Mouse (Mus musculus): ENCODE results near the gene Pou5f2. TPM values are rescaled to one million over a fixed set of nuclear protein-coding genes. Genes with fewer than 3 reads are reported as not detected.
A peak's percentile ranks its signal among the peaks of the same experiment; 100 is the strongest.

Pou5f2 gene
- 0.88 and 0.92 TPM in 2 replicates for polyA plus RNA-seq (2014; fragmentation: Nextera tagmentation; extraction: Ambion mirVana)

DNA sequence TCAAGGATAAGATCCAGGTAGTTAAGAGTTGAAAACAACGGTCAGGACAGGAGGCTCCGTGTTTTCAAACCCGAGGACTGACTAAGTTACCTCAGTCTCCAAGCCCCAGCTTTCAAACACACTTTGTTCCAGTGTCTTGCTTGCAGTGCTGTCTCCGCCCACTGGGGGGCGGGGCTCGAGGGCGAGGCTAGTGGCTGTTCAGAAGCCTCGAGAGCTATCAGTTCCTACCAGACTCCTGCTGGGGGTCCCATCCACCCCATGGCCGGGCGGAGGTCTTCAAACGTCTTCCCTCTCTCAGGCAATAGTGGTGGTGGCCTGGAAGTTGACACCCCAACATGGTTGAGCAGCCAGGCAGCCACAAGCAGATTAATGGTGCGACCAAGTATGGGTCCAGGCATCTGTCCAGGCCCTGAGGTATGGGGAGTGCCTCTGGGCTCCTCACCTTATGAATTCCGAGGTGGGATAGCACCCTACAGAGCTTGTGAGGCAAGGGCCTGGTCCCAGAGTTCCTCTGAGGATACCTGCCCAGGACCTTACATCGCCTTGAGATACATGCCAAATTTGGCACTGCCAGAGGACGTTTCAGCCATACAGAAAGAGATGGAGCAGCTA is at the start of gene Pou5f2:
Gene Pou5f2, plus strand, starts transcription at position 220 of the 612 bp plus-strand sequence.
- no peaks in the 10 kb centered on the region for H3K4me1 ChIP-seq (ENCODE audit: control insufficient read depth, insufficient read depth, low read length)
- H3K9me3 ChIP-seq (ENCODE audit: control insufficient read depth, low read length), result no peaks in the 10 kb centered on the region
- no peak within 1 kb of the TSS for H3K27ac ChIP-seq (replicated peaks; ENCODE audit: low read depth, low read length)
- H3K4me2 ChIP-seq (ENCODE audit: low read depth, low read length), result no peak within 1 kb of the TSS
- H3K36me3 ChIP-seq (ENCODE audit: control insufficient read depth, insufficient read depth, low read length), result no peaks in the 10 kb centered on the region
- no peak within 1 kb of the TSS for H3K4me3 ChIP-seq (ENCODE audit: low read depth, low read length)
- no peak for DNase-seq (ENCODE audit: low spot score)
- no peaks in the 10 kb centered on the region for H3K27me3 ChIP-seq (replicated peaks; ENCODE audit: control insufficient read depth, insufficient read depth, low read length)
- ATAC-seq (ENCODE audit: low read depth), result no peak
- WGBS, result 74% methylated on average over 11 of the region's 15 CpGs
- no peak within 1 kb of the TSS for H3K9ac ChIP-seq (ENCODE audit: low read depth, low read length)

DNA sequence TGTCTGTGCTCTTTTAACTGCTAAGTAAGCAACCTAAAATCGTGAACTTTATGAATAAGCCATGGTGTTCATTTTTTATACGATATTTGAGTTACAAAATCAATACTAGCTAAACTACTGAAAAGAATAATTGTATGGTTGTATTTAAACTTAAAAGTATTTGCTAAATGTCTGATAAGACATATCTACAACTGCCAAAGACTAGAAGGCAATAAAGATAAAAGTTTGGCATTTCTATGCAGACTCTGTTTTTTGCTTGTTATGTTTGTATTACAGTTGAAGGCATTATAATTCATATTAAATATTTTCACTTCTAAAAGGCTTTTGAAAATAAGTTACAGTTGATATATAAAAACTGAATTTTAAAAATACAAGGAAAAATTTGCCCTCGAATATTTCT is 48.5 kb upstream of the Pou5f2 start:
- H3K4me1 ChIP-seq (ENCODE audit: control insufficient read depth, insufficient read depth, low read length), result no peaks in the 10 kb centered on the region
- DNase-seq (ENCODE audit: low spot score), result no peak
- no peaks in the 10 kb centered on the region for H3K9me3 ChIP-seq (ENCODE audit: control insufficient read depth, low read length)
- H3K4me3 ChIP-seq (ENCODE audit: low read depth, low read length), result no peak overlapping the region
- no peaks in the 10 kb centered on the region for H3K27me3 ChIP-seq (replicated peaks; ENCODE audit: control insufficient read depth, insufficient read depth, low read length)
- ATAC-seq (ENCODE audit: low read depth), result no peak
- 73% methylated on average over 3 of the region's 3 CpGs for WGBS
- no peak overlapping the region for H3K4me2 ChIP-seq (ENCODE audit: low read depth, low read length)
- H3K27ac ChIP-seq (replicated peaks; ENCODE audit: low read depth, low read length), result no peak overlapping the region
- no peaks in the 10 kb centered on the region for H3K36me3 ChIP-seq (ENCODE audit: control insufficient read depth, insufficient read depth, low read length)
- H3K9ac ChIP-seq (ENCODE audit: low read depth, low read length), result no peak overlapping the region

DNA sequence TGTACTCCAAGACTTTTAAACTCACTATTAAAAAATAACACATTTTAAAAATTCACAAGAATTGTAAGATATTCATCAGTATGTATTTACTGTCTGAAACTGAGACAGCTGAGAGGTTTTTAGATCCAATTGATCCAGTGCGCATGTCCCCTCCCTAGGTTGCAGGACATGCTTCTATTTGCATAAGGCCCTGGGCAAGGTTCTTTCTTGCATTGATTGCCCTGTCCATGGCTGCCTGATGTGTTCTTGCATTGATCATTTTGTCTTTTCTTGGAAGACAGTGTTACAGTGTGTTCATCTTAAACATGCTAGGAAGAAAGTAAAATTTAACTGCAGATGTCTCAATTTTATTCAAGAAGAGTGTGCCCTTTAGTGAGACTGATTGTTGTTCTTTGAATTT is 47.6 kb upstream of the Pou5f2 start:
- Histone ChIP-seq H3K9me3 (ENCODE audit: control insufficient read depth, low read length) (no peaks in the 10 kb centered on the region), H3K4me2 (ENCODE audit: low read depth, low read length) (no peak overlapping the region), H3K4me1 (ENCODE audit: control insufficient read depth, insufficient read depth, low read length) (no peaks in the 10 kb centered on the region), H3K27ac (replicated peaks; ENCODE audit: low read depth, low read length) (no peak overlapping the region), H3K9ac (ENCODE audit: low read depth, low read length) (no peak overlapping the region), H3K36me3 (ENCODE audit: control insufficient read depth, insufficient read depth, low read length) (no peaks in the 10 kb centered on the region), H3K4me3 (ENCODE audit: low read depth, low read length) (no peak overlapping the region), H3K27me3 (replicated peaks; ENCODE audit: control insufficient read depth, insufficient read depth, low read length) (no peaks in the 10 kb centered on the region)
- WGBS, result 75% methylated on average over 1 of the region's 1 CpGs
- DNase-seq (ENCODE audit: low spot score) (no peak), ATAC-seq (ENCODE audit: low read depth) (no peak)

DNA sequence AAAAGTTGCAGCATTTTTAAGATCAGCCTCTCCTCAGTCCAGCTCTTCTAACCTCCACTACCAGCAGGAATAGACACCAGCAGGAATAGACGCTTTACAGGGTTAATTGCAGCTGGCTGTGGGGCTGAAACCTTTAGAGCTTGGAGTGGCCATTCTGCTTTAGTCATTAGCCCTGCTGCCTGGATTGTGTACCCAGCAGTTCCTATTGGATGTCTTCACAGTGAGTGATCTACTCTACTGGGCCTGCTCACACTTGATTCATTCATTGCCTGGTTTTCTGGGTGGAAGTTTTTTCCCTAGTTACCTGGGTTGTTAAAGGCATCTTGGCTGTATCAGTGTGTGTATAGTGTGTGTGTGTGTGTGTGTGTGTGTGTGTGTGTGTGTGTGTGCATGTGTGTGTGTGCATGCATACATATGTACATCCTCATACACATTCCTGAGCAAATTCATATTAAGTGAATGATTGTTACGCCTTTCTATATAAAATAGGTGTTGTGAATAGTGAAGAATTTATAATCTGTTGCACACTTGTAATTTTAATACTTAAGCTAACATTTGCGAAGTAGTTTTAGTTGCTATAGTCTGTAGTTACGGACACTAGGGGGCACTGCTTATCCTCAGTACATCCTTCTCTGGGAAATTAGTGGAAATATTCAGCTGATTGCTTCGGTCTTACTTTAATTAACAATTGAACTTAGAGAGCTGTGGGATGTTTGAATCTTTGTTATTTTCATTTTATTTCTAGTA is 42.4 kb upstream of the Pou5f2 start:
- peak; percentile 53 for DNase-seq (ENCODE audit: low spot score)
- no peaks in the 10 kb centered on the region; the same call in 1 of the 2 replicates for H3K27me3 ChIP-seq (replicated peaks; ENCODE audit: control insufficient read depth, insufficient read depth, low read length)
- 30% methylated on average over 5 of the region's 5 CpGs for WGBS
- H3K4me3 ChIP-seq (ENCODE audit: low read depth, low read length), result no peak overlapping the region
- no peaks in the 10 kb centered on the region for H3K9me3 ChIP-seq (ENCODE audit: control insufficient read depth, low read length)
- no peak overlapping the region for H3K4me2 ChIP-seq (ENCODE audit: low read depth, low read length)
- H3K27ac ChIP-seq (replicated peaks; ENCODE audit: low read depth, low read length), result no peak overlapping the region
- H3K9ac ChIP-seq (ENCODE audit: low read depth, low read length), result no peak overlapping the region
- no peak for ATAC-seq (ENCODE audit: low read depth)
- no peaks in the 10 kb centered on the region for H3K36me3 ChIP-seq (ENCODE audit: control insufficient read depth, insufficient read depth, low read length)
- no peaks in the 10 kb centered on the region for H3K4me1 ChIP-seq (ENCODE audit: control insufficient read depth, insufficient read depth, low read length)

DNA sequence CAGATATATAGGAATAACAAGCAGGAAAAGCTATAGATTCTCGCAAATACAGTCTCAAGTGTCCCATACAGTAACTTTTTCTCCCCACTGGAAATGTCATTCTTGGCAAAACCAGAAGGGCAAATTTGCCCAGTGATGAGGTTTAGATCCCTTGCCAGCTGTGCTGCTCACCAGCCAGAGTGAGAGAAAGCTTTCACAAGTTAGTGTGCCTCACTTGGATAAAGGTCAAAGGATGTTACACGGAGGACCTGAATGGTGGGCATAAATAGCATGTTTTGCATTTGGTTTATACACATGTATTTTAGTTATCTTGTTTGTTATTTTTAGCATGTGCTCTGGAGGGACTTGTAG is 41.9 kb upstream of the Pou5f2 start:
- WGBS, result 62% methylated on average over 2 of the region's 2 CpGs
- no peak overlapping the region for H3K27ac ChIP-seq (replicated peaks; ENCODE audit: low read depth, low read length)
- ATAC-seq (ENCODE audit: low read depth), result no peak

DNA sequence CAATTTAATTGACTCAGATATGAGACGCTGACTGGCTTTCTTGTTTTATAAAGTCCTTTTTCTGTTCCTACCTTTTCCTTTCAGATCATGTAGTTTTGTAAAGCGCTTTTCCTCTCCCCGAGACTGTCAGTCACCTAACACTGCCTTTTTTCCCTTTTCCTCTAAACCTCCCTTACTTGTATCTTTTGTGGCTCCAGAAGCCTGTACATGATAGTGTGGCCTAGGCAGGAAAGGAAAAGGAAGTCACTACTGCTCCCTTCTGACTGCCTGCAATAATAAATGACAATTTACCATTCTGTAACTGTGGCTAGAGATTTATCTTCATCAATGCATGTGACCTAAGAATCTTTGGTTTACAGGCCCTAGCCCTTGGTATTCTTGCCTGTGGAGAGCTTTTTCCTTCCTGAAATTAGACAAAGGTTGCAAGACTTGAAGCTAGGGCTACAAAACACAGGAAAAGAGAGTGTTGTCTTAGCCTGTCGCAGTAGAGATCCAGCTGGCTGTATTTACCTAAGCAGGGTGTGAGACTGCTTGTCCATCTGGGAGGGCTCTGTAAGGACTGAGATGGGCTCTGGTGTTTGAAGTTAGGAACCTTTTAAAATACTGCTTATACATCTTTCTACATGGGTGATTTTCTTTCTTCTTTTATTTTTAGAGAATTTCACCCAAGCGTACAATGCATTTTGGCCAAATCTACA is 33.4 kb upstream of the Pou5f2 start:
- Histone ChIP-seq H3K9ac (ENCODE audit: low read depth, low read length) (no peak overlapping the region), H3K4me2 (ENCODE audit: low read depth, low read length) (no peak overlapping the region), H3K27me3 (replicated peaks; ENCODE audit: control insufficient read depth, insufficient read depth, low read length) (no peaks in the 10 kb centered on the region), H3K4me3 (ENCODE audit: low read depth, low read length) (no peak overlapping the region), H3K27ac (replicated peaks; ENCODE audit: low read depth, low read length) (no peak overlapping the region), H3K9me3 (ENCODE audit: control insufficient read depth, low read length) (no peaks in the 10 kb centered on the region), H3K36me3 (ENCODE audit: control insufficient read depth, insufficient read depth, low read length) (no peaks in the 10 kb centered on the region), H3K4me1 (ENCODE audit: control insufficient read depth, insufficient read depth, low read length) (no peaks in the 10 kb centered on the region)
- WGBS, result 68% methylated on average over 5 of the region's 5 CpGs
- ATAC-seq (ENCODE audit: low read depth), result no peak
- DNase-seq (ENCODE audit: low spot score), result no peak

More for the DNA sequence above, 41.9 kb upstream of the Pou5f2 start:
- no peak overlapping the region for H3K4me3 ChIP-seq (ENCODE audit: low read depth, low read length)
- no peaks in the 10 kb centered on the region for H3K36me3 ChIP-seq (ENCODE audit: control insufficient read depth, insufficient read depth, low read length)
- no peaks in the 10 kb centered on the region for H3K9me3 ChIP-seq (ENCODE audit: control insufficient read depth, low read length)
- H3K27me3 ChIP-seq (replicated peaks; ENCODE audit: control insufficient read depth, insufficient read depth, low read length), result no peaks in the 10 kb centered on the region; the same call in 1 of the 2 replicates
- no peak overlapping the region for H3K4me2 ChIP-seq (ENCODE audit: low read depth, low read length)
- no peaks in the 10 kb centered on the region for H3K4me1 ChIP-seq (ENCODE audit: control insufficient read depth, insufficient read depth, low read length)
- DNase-seq (ENCODE audit: low spot score), result no peak
- no peak overlapping the region for H3K9ac ChIP-seq (ENCODE audit: low read depth, low read length)

DNA sequence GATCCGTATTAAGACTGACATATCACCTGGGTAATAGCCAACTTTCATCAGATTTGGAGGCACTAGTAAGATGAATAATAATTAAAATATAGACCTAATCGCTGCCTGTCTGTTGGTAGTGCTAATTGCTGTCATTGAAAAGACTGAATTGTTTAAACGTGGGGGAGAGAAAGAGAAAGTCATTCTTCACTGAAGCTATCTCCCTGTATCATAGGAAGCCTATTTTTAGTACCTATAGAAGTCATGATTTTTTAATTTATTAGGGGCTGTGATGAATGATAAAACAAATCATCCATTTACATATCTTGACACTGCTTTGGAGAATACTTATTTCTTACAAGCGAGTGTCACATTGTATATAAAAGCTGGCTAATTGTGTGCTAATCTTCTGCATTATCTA is 20.1 kb upstream of the Pou5f2 start:
- ATAC-seq (ENCODE audit: low read depth), result no peak
- Histone ChIP-seq H3K36me3 (ENCODE audit: control insufficient read depth, insufficient read depth, low read length) (no peaks in the 10 kb centered on the region), H3K9ac (ENCODE audit: low read depth, low read length) (no peak overlapping the region), H3K27me3 (replicated peaks; ENCODE audit: control insufficient read depth, insufficient read depth, low read length) (no peaks in the 10 kb centered on the region), H3K4me1 (ENCODE audit: control insufficient read depth, insufficient read depth, low read length) (no peaks in the 10 kb centered on the region), H3K27ac (replicated peaks; ENCODE audit: low read depth, low read length) (no peak overlapping the region), H3K9me3 (ENCODE audit: control insufficient read depth, low read length) (no peaks in the 10 kb centered on the region), H3K4me2 (ENCODE audit: low read depth, low read length) (no peak overlapping the region), H3K4me3 (ENCODE audit: low read depth, low read length) (no peak overlapping the region)
- 79% methylated on average over 4 of the region's 4 CpGs for WGBS
- no peak for DNase-seq (ENCODE audit: low spot score)

DNA sequence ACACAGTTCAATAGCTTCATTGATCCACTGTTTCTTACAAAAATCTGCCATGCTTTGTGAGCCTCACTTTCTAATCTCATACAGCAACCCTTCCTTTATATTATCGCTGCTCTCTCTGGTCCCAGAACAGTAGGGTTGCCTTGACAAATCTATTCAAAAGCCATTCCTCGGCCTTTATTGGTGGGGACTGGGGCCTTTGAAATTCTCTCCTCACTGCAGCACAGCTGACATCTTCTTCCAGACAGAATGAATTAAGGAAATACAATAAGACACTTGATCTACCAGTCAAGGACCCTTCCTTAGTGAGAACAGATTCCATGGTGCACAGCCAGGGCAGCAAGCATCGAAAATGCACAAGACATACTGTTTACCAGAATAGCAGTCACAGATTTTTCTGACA is 19.4 kb upstream of the Pou5f2 start:
- Histone ChIP-seq H3K27me3 (replicated peaks; ENCODE audit: control insufficient read depth, insufficient read depth, low read length) (no peaks in the 10 kb centered on the region), H3K4me2 (ENCODE audit: low read depth, low read length) (no peak overlapping the region), H3K27ac (replicated peaks; ENCODE audit: low read depth, low read length) (no peak overlapping the region), H3K4me1 (ENCODE audit: control insufficient read depth, insufficient read depth, low read length) (no peaks in the 10 kb centered on the region), H3K9ac (ENCODE audit: low read depth, low read length) (no peak overlapping the region), H3K9me3 (ENCODE audit: control insufficient read depth, low read length) (no peaks in the 10 kb centered on the region), H3K4me3 (ENCODE audit: low read depth, low read length) (no peak overlapping the region), H3K36me3 (ENCODE audit: control insufficient read depth, insufficient read depth, low read length) (no peaks in the 10 kb centered on the region)
- ATAC-seq (ENCODE audit: low read depth) (no peak), DNase-seq (ENCODE audit: low spot score) (no peak)
- WGBS, result 24% methylated on average over 3 of the region's 3 CpGs

Data from embryonic facial prominence, embryonic 14.5 days (tissue).